Mouse (Mus musculus): ENCODE results near the gene 1700001C19Rik. TPM values are rescaled to one million over a fixed set of nuclear protein-coding genes. Genes with fewer than 3 reads are reported as not detected.

Gene 1700001C19Rik
- polyA plus RNA-seq, 1 experiment from 2014 or later = 0.65 TPM

DNA sequence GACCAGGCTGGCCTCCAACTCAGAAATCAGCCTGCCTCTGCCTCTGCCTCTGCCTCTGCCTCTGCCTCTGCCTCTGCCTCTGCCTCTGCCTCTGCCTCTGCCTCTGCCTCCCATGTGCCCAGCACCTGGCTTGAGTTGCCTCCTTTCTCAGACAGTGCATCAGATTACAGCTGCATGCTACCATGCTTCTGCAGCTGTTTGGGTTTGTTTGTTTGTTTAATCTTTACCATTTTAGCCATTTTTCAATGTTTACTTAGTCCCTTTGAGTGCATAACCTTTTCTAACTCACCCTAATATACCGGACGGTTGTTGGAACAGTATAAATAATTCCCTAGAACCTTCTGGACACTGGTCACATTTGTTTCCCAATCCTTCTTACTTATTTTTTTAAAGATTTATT, 21.8 kb upstream of the 1700001C19Rik start:
- Histone ChIP-seq H3K4me3 (no peak overlapping the region), H3K4me1 (0 out of 2 replicates have a peak, but pooled peaks cover 4% of the 10 kb centered on the region), H3K27ac (no peak overlapping the region), H3K27me3 (peaks cover 4% of the 10 kb centered on the region; the same call in 1 of the 2 replicates), H3K9ac (no peak overlapping the region), H3K9me3 (replicated peaks) (no peaks in the 10 kb centered on the region), H3K4me2 (replicated peaks) (no peak overlapping the region), H3K36me3 (no peaks in the 10 kb centered on the region)
- no peak for ATAC-seq (ENCODE audit: low FRiP score)
- 92% methylated on average over 2 of the region's 2 CpGs for WGBS

DNA sequence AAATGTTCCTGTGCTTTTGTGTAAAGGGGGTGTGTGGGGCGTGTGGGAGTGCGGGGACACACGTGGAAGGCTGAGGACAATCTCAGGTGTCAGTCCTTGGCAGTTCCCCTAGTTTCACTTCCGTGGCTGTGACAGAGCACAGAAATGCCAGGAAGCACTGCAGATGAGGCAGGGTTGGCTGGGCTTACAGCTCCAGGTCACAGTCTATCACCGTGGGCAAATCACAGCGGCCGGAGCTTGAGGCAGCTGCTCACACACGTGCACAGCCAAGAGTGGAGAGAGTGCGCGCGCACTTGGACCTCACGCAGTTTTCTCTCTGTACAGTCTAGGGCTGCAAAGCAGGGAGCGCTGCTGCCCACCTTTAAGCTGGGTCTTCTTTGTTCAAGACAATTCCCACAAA, 21.1 kb upstream of the 1700001C19Rik start:
- Histone ChIP-seq H3K9me3 (replicated peaks) (no peaks in the 10 kb centered on the region), H3K9ac (no peak overlapping the region), H3K27me3 (peaks cover 2% of the 10 kb centered on the region; the same call in 1 of the 2 replicates), H3K4me2 (replicated peaks) (no peak overlapping the region), H3K4me3 (no peak overlapping the region), H3K36me3 (no peaks in the 10 kb centered on the region), H3K4me1 (0 out of 2 replicates have a peak, but pooled peaks cover 4% of the 10 kb centered on the region), H3K27ac (no peak overlapping the region)
- no peak for ATAC-seq (ENCODE audit: low FRiP score)
- WGBS = 88% methylated on average over 13 of the region's 13 CpGs

DNA sequence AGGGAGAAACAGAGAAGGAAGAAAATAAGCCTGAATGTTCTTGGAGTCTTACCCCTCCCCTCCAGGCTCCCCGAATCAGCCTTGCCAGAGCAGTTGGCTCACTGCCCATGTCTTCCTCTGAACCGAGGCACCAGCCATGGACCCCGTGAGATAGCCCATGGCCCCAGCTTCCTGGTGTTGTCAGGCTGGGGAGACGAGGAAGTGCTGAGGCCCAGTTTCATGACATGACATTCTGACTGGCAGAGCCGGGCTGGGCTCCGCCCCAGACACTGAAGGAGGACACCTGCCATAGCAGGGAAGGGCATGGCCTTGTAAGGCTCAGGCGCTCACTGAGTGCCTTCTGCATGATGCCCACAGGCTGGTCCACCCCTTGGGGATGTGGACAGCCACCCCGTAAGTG, 17.5 kb upstream of the 1700001C19Rik start:
- no peaks in the 10 kb centered on the region for H3K36me3 ChIP-seq
- WGBS = 79% methylated on average over 8 of the region's 8 CpGs

GRCm38 (mm10) chr17:47452886-47453285, 15.7 kb upstream of the 1700001C19Rik start:
- H3K27ac ChIP-seq = no peak overlapping the region
- H3K27me3 ChIP-seq = no peaks in the 10 kb centered on the region
- 54% methylated on average over 7 of the region's 7 CpGs for WGBS
- H3K4me3 ChIP-seq = no peak overlapping the region
- no peaks in the 10 kb centered on the region for H3K9me3 ChIP-seq (replicated peaks)
- H3K9ac ChIP-seq = no peak overlapping the region
- ATAC-seq (ENCODE audit: low FRiP score) = no peak
- H3K36me3 ChIP-seq = no peaks in the 10 kb centered on the region
- H3K4me1 ChIP-seq = peaks cover 17% of the 10 kb centered on the region
- H3K4me2 ChIP-seq (replicated peaks) = no peak overlapping the region

More for the DNA sequence above, 17.5 kb upstream of the 1700001C19Rik start:
- H3K4me2 ChIP-seq (replicated peaks) = no peak overlapping the region
- ATAC-seq (ENCODE audit: low FRiP score) = no peak
- no peak overlapping the region for H3K27ac ChIP-seq
- peaks cover 2% of the 10 kb centered on the region; the same call in 1 of the 2 replicates for H3K27me3 ChIP-seq
- H3K9me3 ChIP-seq (replicated peaks) = no peaks in the 10 kb centered on the region
- peaks cover 5% of the 10 kb centered on the region; the same call in 1 of the 2 replicates for H3K4me1 ChIP-seq
- no peak overlapping the region for H3K4me3 ChIP-seq
- no peak overlapping the region for H3K9ac ChIP-seq

DNA sequence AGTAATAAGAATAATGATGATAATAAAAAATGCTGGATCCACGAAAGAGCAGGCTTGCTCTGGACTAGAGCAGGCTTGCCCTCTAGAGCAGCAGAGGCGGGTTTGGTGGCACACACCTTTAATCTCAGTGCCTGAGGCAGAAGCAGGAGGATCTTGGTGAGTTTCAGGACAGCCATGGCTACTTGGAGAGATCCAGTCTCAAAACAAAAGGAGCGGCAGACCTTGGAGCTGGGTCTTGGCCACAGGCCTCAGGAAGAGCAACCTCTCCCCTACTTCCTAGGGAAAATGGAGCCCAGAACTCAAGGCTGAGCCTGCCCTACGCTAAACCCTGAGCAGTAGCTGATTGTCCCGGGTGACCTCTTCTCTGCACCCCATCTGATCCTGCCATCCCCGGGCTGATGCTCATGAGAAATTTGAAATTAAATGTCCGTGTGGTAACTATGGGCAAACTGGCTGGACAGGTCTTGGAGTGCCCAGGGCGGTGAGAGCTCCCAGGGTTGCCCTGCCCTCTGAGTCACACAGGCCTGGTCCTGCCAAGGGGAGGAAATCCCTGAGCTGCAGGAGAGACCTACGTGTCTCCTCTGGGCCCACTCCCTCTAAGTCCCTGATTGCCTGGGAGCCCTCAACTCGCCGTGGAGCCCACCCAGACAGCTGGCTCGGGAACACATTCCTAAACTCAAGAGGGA, 13.8 kb upstream of the 1700001C19Rik start:
- Histone ChIP-seq H3K9ac (no peak overlapping the region), H3K27ac (no peak overlapping the region), H3K4me2 (replicated peaks) (no peak overlapping the region), H3K36me3 (no peaks in the 10 kb centered on the region), H3K4me1 (peaks cover 17% of the 10 kb centered on the region), H3K9me3 (replicated peaks) (no peaks in the 10 kb centered on the region), H3K27me3 (no peaks in the 10 kb centered on the region), H3K4me3 (no peak overlapping the region)
- 77% methylated on average over 12 of the region's 12 CpGs for WGBS
- ATAC-seq (ENCODE audit: low FRiP score) = no peak

- ATAC-seq (ENCODE audit: low FRiP score) = no peak
- no peak overlapping the region for H3K27ac ChIP-seq
- no peaks in the 10 kb centered on the region for H3K36me3 ChIP-seq
- H3K4me1 ChIP-seq = peaks cover 17% of the 10 kb centered on the region
- no peak overlapping the region for H3K9ac ChIP-seq
- 30% methylated on average over 7 of the region's 7 CpGs for WGBS
- H3K27me3 ChIP-seq = no peaks in the 10 kb centered on the region
- H3K4me2 ChIP-seq (replicated peaks) = no peak overlapping the region
- no peak overlapping the region for H3K4me3 ChIP-seq
- H3K9me3 ChIP-seq (replicated peaks) = no peaks in the 10 kb centered on the region
These were observed 13.1 kb upstream of the 1700001C19Rik start for GRCm38 (mm10) chr17:47450239-47450638.

GRCm38 (mm10) chr17:47449432-47449831, 12.3 kb upstream of the 1700001C19Rik start:
- ATAC-seq (ENCODE audit: low FRiP score) = no peak
- H3K9me3 ChIP-seq (replicated peaks) = no peaks in the 10 kb centered on the region
- no peak overlapping the region for H3K27ac ChIP-seq
- H3K36me3 ChIP-seq = no peaks in the 10 kb centered on the region
- H3K9ac ChIP-seq = no peak overlapping the region
- H3K4me3 ChIP-seq = no peak overlapping the region
- no peaks in the 10 kb centered on the region for H3K27me3 ChIP-seq
- H3K4me1 ChIP-seq = peaks cover 17% of the 10 kb centered on the region
- no peak overlapping the region for H3K4me2 ChIP-seq (replicated peaks)
- WGBS = 70% methylated on average over 5 of the region's 5 CpGs

GRCm38 (mm10) chr17:47448523-47449372, 11.6 kb upstream of the 1700001C19Rik start:
- Histone ChIP-seq H3K27me3 (no peaks in the 10 kb centered on the region), H3K4me1 (peaks cover 17% of the 10 kb centered on the region), H3K9me3 (replicated peaks) (no peaks in the 10 kb centered on the region), H3K4me2 (replicated peaks) (no peak overlapping the region), H3K27ac (no peak overlapping the region), H3K36me3 (no peaks in the 10 kb centered on the region), H3K9ac (no peak overlapping the region), H3K4me3 (no peak overlapping the region)
- ATAC-seq (ENCODE audit: low FRiP score) = no peak
- WGBS = 41% methylated on average over 8 of the region's 8 CpGs

- ATAC-seq (ENCODE audit: low FRiP score) = no peak
- no peaks in the 10 kb centered on the region for H3K9me3 ChIP-seq (replicated peaks)
- no peaks in the 10 kb centered on the region for H3K36me3 ChIP-seq
- peaks cover 17% of the 10 kb centered on the region for H3K4me1 ChIP-seq
- no peak overlapping the region for H3K4me3 ChIP-seq
- WGBS = 87% methylated on average over 11 of the region's 11 CpGs
- H3K4me2 ChIP-seq (replicated peaks) = no peak overlapping the region
- no peaks in the 10 kb centered on the region for H3K27me3 ChIP-seq
- no peak overlapping the region for H3K9ac ChIP-seq
- no peak overlapping the region for H3K27ac ChIP-seq
These were observed 9.4 kb upstream of the 1700001C19Rik start for GRCm38 (mm10) chr17:47446561-47446960.

DNA sequence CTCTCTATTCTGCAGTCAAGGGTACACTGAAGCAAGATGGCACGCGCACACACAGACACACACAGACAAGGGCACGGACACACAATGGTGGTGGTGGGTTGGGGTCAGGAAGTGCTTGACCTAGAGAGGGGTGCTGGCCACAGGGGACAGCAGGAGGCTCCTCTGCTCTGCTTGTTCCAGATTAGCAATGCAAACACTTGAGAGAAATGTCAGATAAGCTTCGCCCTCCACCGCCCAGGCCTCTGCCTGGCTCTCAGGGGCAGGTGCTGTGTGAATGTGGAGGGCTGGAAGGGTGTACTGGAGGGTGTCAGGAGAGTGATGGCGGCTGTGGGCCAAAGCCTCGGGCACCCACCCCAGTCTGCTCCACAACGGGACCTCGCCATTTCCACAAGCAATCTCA, 8.8 kb upstream of the 1700001C19Rik start:
- Histone ChIP-seq H3K4me3 (no peak overlapping the region), H3K36me3 (no peaks in the 10 kb centered on the region), H3K9ac (no peak overlapping the region), H3K4me2 (replicated peaks) (no peak overlapping the region), H3K4me1 (peaks cover 17% of the 10 kb centered on the region), H3K27ac (no peak overlapping the region), H3K9me3 (replicated peaks) (no peaks in the 10 kb centered on the region), H3K27me3 (no peaks in the 10 kb centered on the region)
- 63% methylated on average over 9 of the region's 9 CpGs for WGBS
- no peak for ATAC-seq (ENCODE audit: low FRiP score)

- H3K9me3 ChIP-seq (replicated peaks) = no peaks in the 10 kb centered on the region
- 70% methylated on average over 11 of the region's 11 CpGs for WGBS
- H3K4me3 ChIP-seq = no peak overlapping the region
- H3K4me1 ChIP-seq = peaks cover 17% of the 10 kb centered on the region
- ATAC-seq (ENCODE audit: low FRiP score) = no peak
- no peaks in the 10 kb centered on the region for H3K27me3 ChIP-seq
- H3K27ac ChIP-seq = no peak overlapping the region
- H3K4me2 ChIP-seq (replicated peaks) = no peak overlapping the region
- no peak overlapping the region for H3K9ac ChIP-seq
- no peaks in the 10 kb centered on the region for H3K36me3 ChIP-seq
These were observed 8.3 kb upstream of the 1700001C19Rik start for GRCm38 (mm10) chr17:47445518-47445917.

DNA sequence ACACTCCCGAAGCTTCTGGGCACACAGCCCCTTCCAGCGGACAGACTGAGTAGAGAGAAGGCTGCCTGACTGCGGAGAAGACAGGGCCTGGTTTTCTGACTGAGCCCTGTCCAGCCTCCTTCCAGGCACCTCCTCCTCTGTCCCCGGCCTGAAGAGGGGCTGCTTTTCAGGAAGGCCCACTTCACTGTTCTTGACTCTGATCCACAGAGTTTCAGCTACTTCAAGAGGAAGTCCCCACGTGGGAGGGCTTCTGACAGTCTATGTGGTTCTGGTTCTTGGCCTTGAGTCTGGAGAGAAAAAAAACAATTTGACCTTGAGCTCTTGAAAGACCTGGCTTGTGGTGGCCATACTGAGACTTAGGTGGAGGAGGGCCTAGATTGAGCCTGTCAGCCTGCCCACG, 6.9 kb upstream of the 1700001C19Rik start:
- no peak for ATAC-seq (ENCODE audit: low FRiP score)
- H3K36me3 ChIP-seq = no peaks in the 10 kb centered on the region
- H3K4me3 ChIP-seq = no peak overlapping the region
- H3K4me1 ChIP-seq = peaks cover 15% of the 10 kb centered on the region
- no peak overlapping the region for H3K27ac ChIP-seq
- peaks cover 5% of the 10 kb centered on the region for H3K27me3 ChIP-seq
- no peak overlapping the region for H3K9ac ChIP-seq
- no peak overlapping the region for H3K4me2 ChIP-seq (replicated peaks)
- H3K9me3 ChIP-seq (replicated peaks) = no peaks in the 10 kb centered on the region
- 74% methylated on average over 6 of the region's 6 CpGs for WGBS
